Mouse (Mus musculus) erythroblast, embryonic 14.5 days (primary cell): ENCODE data around the gene Kcnk13.

Source experiments
- GATA1 ChIP-seq: IDR thresholded peaks from 2 replicates; pipeline ENCODE4 v1.6.1; 2012; ENCODE audit warnings: low read length, inconsistent platforms, mixed read lengths
- TAL1 ChIP-seq: IDR thresholded peaks from 3 replicates; pipeline ENCODE4 v1.6.1; 2012; ENCODE audit warnings: low read length, inconsistent platforms, mixed read lengths

- no peak for TF ChIP-seq GATA1
- TF ChIP-seq TAL1: no peak
Measured at GRCm38 (mm10) chr12:100088026-100088425, 123.7 kb downstream of the Kcnk13 start.
